Mouse (Mus musculus) duodenum, adult 2 months (tissue): ENCODE data around the gene Rnf220. TPM values are rescaled to one million over a fixed set of nuclear protein-coding genes. Genes with fewer than 3 reads are reported as not detected.

Source experiments
- polyA plus RNA-seq: library from polyadenylated mRNA; depleted of rRNA; stranded (reverse); fragments of >200 nt; gene quantifications from 2 replicates; pipeline ENCODE4 v1.2.3, GENCODE M21; 2012; ENCODE audit warnings: low replicate concordance; rRNA removed

The Rnf220 gene
- 51.2 and 58.6 TPM in 2 replicates for polyA plus RNA-seq

GRCm38 (mm10) chr4:117496482-117497165 is at the start of gene Rnf220:
TSS of gene Rnf220 (minus strand) at chr4:117497052.

GRCm38 (mm10) chr4:117251801-117252316 is 245.0 kb downstream of the Rnf220 start, which contains the start of the genes Tmem53 and Armh1:
TSS of gene Tmem53 (plus strand) at chr4:117251951.
TSS of gene Armh1 (minus strand) at chr4:117252125.

Other genes starting within 250 kb of the Rnf220 start
- 22.6 and 33.8 TPM in 2 replicates for gene Tmem53, start 245.1 kb downstream of the Rnf220 start, polyA plus RNA-seq
- 0.06 TPM in 1 of 2 replicates, not detected in the other for gene Armh1, start 244.9 kb downstream of the Rnf220 start, polyA plus RNA-seq
- gene Eri3, start 53.3 kb upstream of the Rnf220 start, polyA plus RNA-seq: 79.1 and 84.9 TPM in 2 replicates
- 13.4 and 16.4 TPM in 2 replicates for gene Dmap1, start 185.2 kb upstream of the Rnf220 start, polyA plus RNA-seq
- not detected in 2 replicates for gene Gm12845, start 227.4 kb upstream of the Rnf220 start, polyA plus RNA-seq